In genomic region chr7:4148341-4149208, GRCm38 (mm10) we compare ENCODE assay signal across 8 mouse cellular contexts. TPM values are rescaled to one million over a fixed set of nuclear protein-coding genes. Genes with fewer than 3 reads are reported as not detected.
A peak's percentile ranks its signal among the peaks of the same experiment; 100 is the strongest.
DNase-seq lines count a peak whose midpoint lies in the region; ATAC-seq and TF ChIP-seq lines count a peak whose summit lies in the region.

No protein-coding gene starts in this region.

- H3K4me2 ChIP-seq in embryonic facial prominence, embryonic 14.5 days (ENCODE audit: low read depth, low read length) = peak overlapping the region; percentile 91

- peak overlapping the region; percentile 86 for H3K9ac ChIP-seq in embryonic facial prominence, embryonic 14.5 days (ENCODE audit: low read depth, low read length)

- H3K9me3 ChIP-seq in embryonic facial prominence, embryonic 14.5 days (ENCODE audit: control insufficient read depth, low read length) = no peaks in the 10 kb centered on the region
- no peaks in the 10 kb centered on the region for H3K9me3 ChIP-seq in limb, embryonic 10.5 days (replicated peaks)

- H3K4me3 ChIP-seq in embryonic facial prominence, embryonic 14.5 days (ENCODE audit: low read depth, low read length) = peak overlapping the region; percentile 73
- peak overlapping the region; percentile 74 for H3K4me3 ChIP-seq in limb, embryonic 10.5 days

- in situ Hi-C loops in Patski (cut with MboI; ENCODE audit: low pct_unique_long_range_greater_than_20kb) = no loop called here

- H3K4me1 ChIP-seq in embryonic facial prominence, embryonic 14.5 days (ENCODE audit: control insufficient read depth, insufficient read depth, low read length) = peaks cover 18% of the 10 kb centered on the region
- peaks cover 26% of the 10 kb centered on the region for H3K4me1 ChIP-seq in limb, embryonic 10.5 days

- WGBS in embryonic facial prominence, embryonic 14.5 days = 28% methylated on average over 18 of the region's 18 CpGs
- WGBS in limb, embryonic 10.5 days = 28% methylated on average over 18 of the region's 18 CpGs

- peak; percentile 34 for DNase-seq in layer of hippocampus, adult 11-12 months (ENCODE audit: low spot score)
- no peak for DNase-seq in layer of hippocampus, adult 9-10 months (ENCODE audit: low spot score)
- DNase-seq in Patski (ENCODE audit: low read depth, low spot score) = no peak
- peak; percentile 45 for DNase-seq in embryonic facial prominence, embryonic 14.5 days (ENCODE audit: low spot score)
- DNase-seq in limb, embryonic 10.5 days (ENCODE audit: low spot score) = no peak
- DNase-seq in neural tube, embryonic 10.5 days (ENCODE audit: extremely low spot score, low spot score) = peak; percentile 28
- no peak for DNase-seq in layer of hippocampus, postnatal 25 days (ENCODE audit: extremely low spot score in 1 of 2, low spot score in 1 of 2)
- DNase-seq in layer of hippocampus, adult 18-20 months (ENCODE audit: low spot score in 2 of 2) = no peak

- no peaks in the 10 kb centered on the region for H3K27me3 ChIP-seq in Patski
- 0 out of 2 replicates have a peak, but pooled peaks cover 3% of the 10 kb centered on the region for H3K27me3 ChIP-seq in embryonic facial prominence, embryonic 14.5 days (replicated peaks; ENCODE audit: control insufficient read depth, insufficient read depth, low read length)
- peaks cover 38% of the 10 kb centered on the region for H3K27me3 ChIP-seq in limb, embryonic 10.5 days (ENCODE audit: low read depth, poor library complexity, severe bottlenecking)

- no peak for TF ChIP-seq CTCF in Patski (IDR thresholded peaks at IDR 0.05)

- ATAC-seq in Patski = peak; percentile 45
- peak; percentile 12 for ATAC-seq in embryonic facial prominence, embryonic 14.5 days (ENCODE audit: low read depth)

- H3K27ac ChIP-seq in embryonic facial prominence, embryonic 14.5 days (replicated peaks; ENCODE audit: low read depth, low read length) = peak overlapping the region; percentile 95
- peak overlapping the region; percentile 81 for H3K27ac ChIP-seq in limb, embryonic 10.5 days

- CTCF ChIA-PET in Patski (lab: Charles Lee) = interaction anchor here (0.8 to 1.5 kb wide), 4 partner anchors 10 to 281 kb away, joined by 3 to 4 read pairs (median 3); no protein-coding TSS in a partner anchor

- POLR2A ChIA-PET in Patski (lab: Charles Lee) = interaction anchor here (1.2 to 1.5 kb wide), 2 partner anchors 10 to 12 kb away, joined by 3 to 5 read pairs; partner anchors contain the start of gene Leng8

- peaks cover 56% of the 10 kb centered on the region for H3K36me3 ChIP-seq in embryonic facial prominence, embryonic 14.5 days (ENCODE audit: control insufficient read depth, insufficient read depth, low read length)
- H3K36me3 ChIP-seq in limb, embryonic 10.5 days = peaks cover 56% of the 10 kb centered on the region

RNA-seq across cellular contexts. Expression of gene Leng9, which starts 1.6 kb away (rescaled TPM):
- 6.4 TPM for polyA plus RNA-seq in Patski (2021)
- 3.5 and 4.3 TPM in 2 replicates for polyA plus RNA-seq in embryonic facial prominence, embryonic 14.5 days (2014; fragmentation: Nextera tagmentation; extraction: Ambion mirVana)
- 1.2 and 2.0 TPM in 2 replicates for polyA plus RNA-seq in limb, embryonic 10.5 days (2016; fragmentation: Nextera tagmentation; extraction: Ambion mirVana)
- 1 to 10 TPM; 5.3 to 6.0 TPM for total RNA-seq in layer of hippocampus, postnatal 25 days (2021)
- total RNA-seq in layer of hippocampus, adult 18-20 months (2021) = 1 to 10 TPM; 5.1 to 5.9 TPM

RNA-seq across cellular contexts. Expression of gene Leng8, which starts 11.7 kb away (rescaled TPM):
- 92.8 TPM for polyA plus RNA-seq in Patski (2021)
- 38.7 and 49.8 TPM in 2 replicates for polyA plus RNA-seq in embryonic facial prominence, embryonic 14.5 days (2014; fragmentation: Nextera tagmentation; extraction: Ambion mirVana)
- polyA plus RNA-seq in limb, embryonic 10.5 days (2016; fragmentation: Nextera tagmentation; extraction: Ambion mirVana) = 61.7 and 75.9 TPM in 2 replicates
- 100 to 1,000 TPM; 109 to 181 TPM for total RNA-seq in layer of hippocampus, postnatal 25 days (2021)
- 100 to 1,000 TPM; 139 to 159 TPM for total RNA-seq in layer of hippocampus, adult 18-20 months (2021)

RNA-seq across cellular contexts. Expression of gene Cdc42ep5, which starts 16.1 kb away (rescaled TPM):
- 0.58 TPM for polyA plus RNA-seq in Patski (2021)
- polyA plus RNA-seq in embryonic facial prominence, embryonic 14.5 days (2014; fragmentation: Nextera tagmentation; extraction: Ambion mirVana) = 58.9 and 61.1 TPM in 2 replicates
- 23.5 and 32.3 TPM in 2 replicates for polyA plus RNA-seq in limb, embryonic 10.5 days (2016; fragmentation: Nextera tagmentation; extraction: Ambion mirVana)
- total RNA-seq in layer of hippocampus, postnatal 25 days (2021) = 1 to 10 TPM in 1 of 2 experiments, under 1 TPM in 1; 0.75 to 1.4 TPM
- 1 to 10 TPM; 1.3 to 1.9 TPM for total RNA-seq in layer of hippocampus, adult 18-20 months (2021)

RNA-seq across cellular contexts. Expression of gene Ttyh1, which starts 29.4 kb away (rescaled TPM):
- 0.12 TPM for polyA plus RNA-seq in Patski (2021)
- polyA plus RNA-seq in embryonic facial prominence, embryonic 14.5 days (2014; fragmentation: Nextera tagmentation; extraction: Ambion mirVana) = 8.1 and 8.7 TPM in 2 replicates
- polyA plus RNA-seq in limb, embryonic 10.5 days (2016; fragmentation: Nextera tagmentation; extraction: Ambion mirVana) = 0.79 and 1.2 TPM in 2 replicates
- total RNA-seq in layer of hippocampus, postnatal 25 days (2021) = 100 to 1,000 TPM; 625 to 681 TPM
- 100 to 1,000 TPM; 572 to 597 TPM for total RNA-seq in layer of hippocampus, adult 18-20 months (2021)

Comparison
In these comparisons a context has a peak if more than half of its experiments do, and no peak if none do; other contexts are left out.
1. DNase-seq: peak in layer of hippocampus, adult 11-12 months (single experiment), embryonic facial prominence, embryonic 14.5 days (single experiment) and neural tube, embryonic 10.5 days (single experiment); none in layer of hippocampus, adult 9-10 months (single experiment), Patski (single experiment), limb, embryonic 10.5 days (single experiment), layer of hippocampus, postnatal 25 days (0 of 2) and layer of hippocampus, adult 18-20 months (0 of 2).
2. RNA of gene Cdc42ep5, which starts 16.1 kb away (polyA plus RNA-seq): 58.9 to 61.1 TPM in embryonic facial prominence, embryonic 14.5 days and 23.5 to 32.3 TPM in limb, embryonic 10.5 days; 0.58 TPM in Patski (single experiment); every median in the first group is over 10 times any median in the second.